Mouse (Mus musculus) hindbrain, postnatal 0 days (tissue): Measurements from ENCODE around the gene Gpc3. TPM values are rescaled to one million over a fixed set of nuclear protein-coding genes. Genes with fewer than 3 reads are reported as not detected.

Source experiments
- ATAC-seq: fragments of 200-750 bp; cut with Nextera tagmentation; 2 replicates; pipeline ENCODE4 v1.8.0; 2017; ENCODE audit warnings: mild to moderate bottlenecking, moderate TSS enrichment, moderate library complexity
- DNase-seq: peaks from one replicate; pipeline ENCODE4 v3.0.0-alpha.2; 2015; ENCODE audit warnings: low spot score
- H3K27ac ChIP-seq: fragments of 300-500 bp; sonication (generic); 2 replicates; pipeline ENCODE4 v1.5.1; 2014; ENCODE audit warnings: mild to moderate bottlenecking
- H3K27me3 ChIP-seq: fragments of 300-500 bp; sonication (generic); 2 replicates; pipeline ENCODE4 v1.6.1; 2014; ENCODE audit warnings: low read length, mixed read lengths; ENCODE audit not compliant: insufficient read depth
- H3K36me3 ChIP-seq: fragments of 300-500 bp; sonication (generic); 2 replicates; pipeline ENCODE4 v1.6.1; 2014; ENCODE audit warnings: low read length, mixed read lengths; ENCODE audit not compliant: insufficient read depth
- H3K4me1 ChIP-seq: fragments of 300-500 bp; sonication (generic); 2 replicates; pipeline ENCODE4 v1.6.1; 2014; ENCODE audit warnings: antibody characterized with exemption, low read length, mixed read lengths; ENCODE audit not compliant: insufficient read depth
- H3K4me2 ChIP-seq: fragments of 300-500 bp; sonication (generic); 2 replicates; pipeline ENCODE4 v1.6.1; 2014; ENCODE audit warnings: low read depth, mild to moderate bottlenecking, low read length, moderate library complexity, mixed read lengths
- H3K4me3 ChIP-seq: fragments of 300-500 bp; sonication (generic); 2 replicates; pipeline ENCODE4 v1.5.1; 2014; ENCODE audit warnings: low read length
- H3K9ac ChIP-seq: fragments of 300-500 bp; sonication (generic); replicated peaks from 2 replicates; pipeline ENCODE4 v1.6.1; 2014; ENCODE audit warnings: mild to moderate bottlenecking, low read length, moderate library complexity, mixed read lengths
- H3K9me3 ChIP-seq: fragments of 300-500 bp; sonication (generic); 2 replicates; pipeline ENCODE4 v1.6.1; 2016; ENCODE audit warnings: low read length, mixed read lengths
- CTCF ChIP-seq: IDR thresholded peaks from 2 replicates; pipeline ENCODE4 v1.5.1; 2016; ENCODE audit warnings: antibody characterized with exemption, control low read depth, low read depth
- WGBS: fragments of 180-500 bp; shearing (Covaris S2); extraction: QIAGEN DNeasy Blood & Tissue Kit; methylation state at CpG from one replicate; pipeline ENCODE4 v1.1.7; 2014; 5-methylcytosine and 5-hydroxymethylcytosine counted together
- polyA plus RNA-seq: library from polyadenylated mRNA; unstranded; fragments of >200 nt; fragmentation: Nextera tagmentation; extraction: Ambion mirVana; gene quantifications from 2 replicates; pipeline ENCODE4 v1.2.1, GENCODE M21; 2015
- total RNA-seq: library from RNA; depleted of rRNA; stranded (reverse); fragments of >200 nt; gene quantifications from 2 replicates; pipeline ENCODE4 v1.2.3, GENCODE M21; 2014; rRNA removed

The Gpc3 gene
- 15.6 and 33.3 TPM in 2 replicates for total RNA-seq
- 82.4 and 86.1 TPM in 2 replicates for polyA plus RNA-seq

DNA sequence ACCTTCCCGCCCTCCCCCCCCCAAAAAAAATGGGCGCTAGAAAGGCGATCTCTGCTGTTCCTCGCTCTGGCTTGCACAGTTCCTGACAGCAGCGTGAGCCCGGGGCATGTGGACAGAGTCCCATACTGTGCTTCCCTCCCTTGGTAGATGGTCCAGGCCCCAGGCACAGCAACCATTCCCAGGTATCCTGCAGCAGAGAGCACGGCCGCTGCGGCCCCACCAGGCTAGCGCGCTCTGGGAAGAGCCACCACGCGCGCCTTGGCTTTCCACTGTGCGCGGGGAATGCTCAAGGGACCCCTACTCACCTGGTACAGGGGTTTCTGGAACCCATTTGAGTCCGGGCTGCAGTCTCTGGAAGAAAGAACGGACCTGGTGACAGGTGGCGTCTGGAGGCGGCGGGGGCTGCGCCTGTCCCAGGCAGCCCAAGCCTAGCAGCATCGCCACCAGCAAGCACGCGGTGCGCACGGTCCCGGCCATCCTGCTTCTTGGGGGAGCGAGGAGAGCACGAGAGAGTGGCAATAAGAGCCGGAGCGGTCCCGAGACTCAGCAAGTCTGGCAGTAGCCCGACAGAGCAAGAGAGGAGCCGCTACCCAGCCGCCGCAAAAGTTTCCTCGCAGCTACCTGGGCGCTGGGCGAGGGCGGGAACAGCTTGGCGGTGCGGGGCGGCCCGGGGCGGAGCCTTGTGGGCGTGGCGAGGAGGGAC, at the start of gene Gpc3:
TSS of gene Gpc3 (minus strand) at position 623 of the 703 bp plus-strand sequence.
- no peaks in the 10 kb centered on the region for H3K36me3 ChIP-seq
- no peak for TF ChIP-seq CTCF
- WGBS = 29% methylated on average over 47 of the region's 48 CpGs
- H3K4me1 ChIP-seq = no peaks in the 10 kb centered on the region
- peak within 1 kb of the TSS; percentile 33 for H3K9ac ChIP-seq
- no peak for DNase-seq
- ATAC-seq = peak; percentile 92
- H3K4me3 ChIP-seq = peak within 1 kb of the TSS; percentile 47
- peak within 1 kb of the TSS; percentile 20; the same call in 1 of the 2 replicates for H3K27ac ChIP-seq
- no peaks in the 10 kb centered on the region for H3K9me3 ChIP-seq
- H3K4me2 ChIP-seq = peak within 1 kb of the TSS; percentile 70
- H3K27me3 ChIP-seq = no peaks in the 10 kb centered on the region

DNA sequence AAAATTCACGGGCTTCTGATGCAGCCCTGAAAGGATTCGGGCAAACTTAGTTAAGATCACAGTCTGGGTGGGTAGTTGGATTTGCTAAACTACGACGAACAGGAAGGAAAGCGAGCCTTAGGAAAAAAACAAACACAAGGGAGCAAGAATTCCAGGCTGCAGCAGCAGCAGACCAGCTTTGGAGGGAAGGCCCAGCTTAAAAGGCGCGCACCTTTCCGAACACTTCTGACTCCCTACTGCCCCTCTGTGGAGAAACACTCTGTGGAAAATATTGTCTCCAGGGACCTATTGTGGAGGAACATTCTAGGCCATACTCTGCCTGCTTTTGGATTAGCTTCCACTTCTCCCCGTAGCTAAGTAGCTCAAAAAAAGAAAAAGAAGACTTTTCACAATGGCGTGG, 38.2 kb upstream of the Gpc3 start:
- ATAC-seq = no peak
- no peak overlapping the region for H3K4me2 ChIP-seq
- WGBS = 40% methylated on average over 10 of the region's 10 CpGs
- H3K27ac ChIP-seq = no peak overlapping the region
- peak; percentile 71 for DNase-seq
- H3K27me3 ChIP-seq = no peaks in the 10 kb centered on the region
- TF ChIP-seq CTCF = peak; percentile 66
- H3K36me3 ChIP-seq = no peaks in the 10 kb centered on the region
- H3K4me3 ChIP-seq = no peak overlapping the region
- no peak overlapping the region for H3K9ac ChIP-seq
- H3K9me3 ChIP-seq = no peaks in the 10 kb centered on the region
- H3K4me1 ChIP-seq = no peaks in the 10 kb centered on the region

DNA sequence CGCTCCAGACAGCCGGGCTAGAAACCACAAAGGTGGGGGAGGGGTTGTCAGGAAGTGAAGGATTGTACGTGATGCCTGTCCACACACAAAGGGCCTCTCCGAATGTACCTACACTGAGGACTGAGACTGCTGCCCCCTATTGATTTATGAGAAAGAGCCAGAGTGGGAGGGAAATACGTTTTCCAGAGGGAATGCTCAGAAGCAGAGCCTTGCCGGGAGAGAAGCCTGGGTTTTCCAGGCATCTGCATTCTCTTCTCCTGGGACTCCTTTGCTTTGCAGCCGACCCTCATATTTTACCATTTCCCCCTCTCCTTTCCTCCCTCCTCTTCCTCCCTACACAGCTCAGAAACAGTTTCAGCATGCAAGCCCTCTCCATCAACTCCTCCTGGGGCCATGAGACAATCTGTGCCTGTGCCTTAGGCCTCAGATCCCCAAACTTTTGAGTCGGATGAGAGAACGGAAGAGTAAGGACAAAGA, 37.8 kb upstream of the Gpc3 start:
- Histone ChIP-seq H3K9me3 (no peaks in the 10 kb centered on the region), H3K4me1 (no peaks in the 10 kb centered on the region), H3K4me3 (no peak overlapping the region), H3K36me3 (no peaks in the 10 kb centered on the region), H3K9ac (no peak overlapping the region), H3K27ac (no peak overlapping the region), H3K27me3 (no peaks in the 10 kb centered on the region), H3K4me2 (no peak overlapping the region)
- WGBS = 33% methylated on average over 9 of the region's 9 CpGs
- ATAC-seq (no peak), DNase-seq (no peak)
- no peak for TF ChIP-seq CTCF

DNA sequence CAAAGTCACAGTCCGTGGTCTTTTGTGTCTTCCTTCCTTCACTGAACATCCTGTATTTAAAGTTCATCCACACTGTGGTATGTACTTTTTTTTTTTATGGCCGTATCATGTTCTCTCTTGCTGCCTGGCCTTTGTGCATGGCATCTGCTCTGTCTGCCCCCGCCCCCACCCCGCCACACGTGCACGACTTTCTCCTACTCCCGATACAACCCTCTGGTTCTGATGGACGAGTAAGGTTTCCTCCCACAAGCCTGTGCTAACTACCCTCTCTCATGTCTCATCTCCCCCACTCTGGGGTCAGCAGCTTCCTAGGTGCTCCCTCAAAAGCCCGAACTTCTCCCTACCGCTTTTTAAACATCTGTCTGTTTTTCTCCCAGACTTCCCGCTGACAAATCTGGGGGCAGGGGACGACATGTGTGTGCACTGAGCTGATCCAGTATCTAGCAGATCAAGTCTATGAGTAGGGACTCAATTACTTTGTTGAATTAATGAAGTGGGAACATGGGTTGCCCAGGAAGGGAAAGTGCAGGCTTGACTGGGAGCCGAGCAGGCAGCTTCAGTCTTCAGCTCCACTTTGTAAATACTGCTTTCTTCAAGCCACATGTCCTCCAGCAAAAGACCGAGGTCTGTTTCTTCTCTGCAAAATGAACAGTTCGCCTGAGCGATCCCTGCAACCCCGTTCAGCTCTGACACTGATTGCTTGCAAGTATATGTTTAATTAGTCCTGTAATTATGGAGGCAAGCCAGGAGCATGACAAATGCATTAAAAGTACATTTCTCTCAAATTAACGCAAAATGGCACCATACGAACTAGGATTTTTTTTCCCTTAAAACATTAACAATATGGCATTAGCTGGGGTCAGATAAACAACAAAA, 35.4 kb upstream of the Gpc3 start:
- no peaks in the 10 kb centered on the region for H3K4me1 ChIP-seq
- no peak for ATAC-seq
- TF ChIP-seq CTCF = no peak
- WGBS = 36% methylated on average over 19 of the region's 19 CpGs
- peak overlapping the region; percentile 33; the same call in 1 of the 2 replicates for H3K4me2 ChIP-seq
- no peaks in the 10 kb centered on the region for H3K36me3 ChIP-seq
- H3K4me3 ChIP-seq = no peak overlapping the region
- no peak overlapping the region for H3K9ac ChIP-seq
- no peak overlapping the region for H3K27ac ChIP-seq
- no peak for DNase-seq
- H3K9me3 ChIP-seq = no peaks in the 10 kb centered on the region
- no peaks in the 10 kb centered on the region for H3K27me3 ChIP-seq

DNA sequence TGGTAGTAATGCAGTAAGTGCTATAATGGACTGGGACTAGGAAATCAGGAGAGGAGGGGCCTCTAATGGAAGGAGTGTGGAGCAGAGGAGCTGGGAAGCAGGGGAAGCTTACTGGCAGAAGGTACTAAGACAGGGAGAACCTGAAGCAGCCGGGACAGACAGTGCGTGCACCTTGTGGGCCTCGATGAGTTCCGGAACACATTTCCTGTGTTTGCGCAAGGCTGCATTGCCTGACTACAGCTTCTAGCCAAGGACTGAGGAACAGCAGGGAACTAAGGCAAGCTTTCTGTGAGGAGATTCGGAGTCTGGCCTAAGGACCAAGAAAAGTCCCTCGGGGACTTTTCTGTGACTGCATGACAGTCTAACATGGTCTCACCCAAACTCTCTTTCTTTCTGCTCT, 30.6 kb upstream of the Gpc3 start:
- Histone ChIP-seq H3K4me1 (no peaks in the 10 kb centered on the region), H3K4me3 (no peak overlapping the region), H3K9me3 (no peaks in the 10 kb centered on the region), H3K4me2 (no peak overlapping the region), H3K27me3 (no peaks in the 10 kb centered on the region), H3K27ac (no peak overlapping the region), H3K36me3 (no peaks in the 10 kb centered on the region), H3K9ac (no peak overlapping the region)
- no peak for TF ChIP-seq CTCF
- 77% methylated on average over 7 of the region's 7 CpGs for WGBS
- DNase-seq = no peak
- ATAC-seq = no peak

DNA sequence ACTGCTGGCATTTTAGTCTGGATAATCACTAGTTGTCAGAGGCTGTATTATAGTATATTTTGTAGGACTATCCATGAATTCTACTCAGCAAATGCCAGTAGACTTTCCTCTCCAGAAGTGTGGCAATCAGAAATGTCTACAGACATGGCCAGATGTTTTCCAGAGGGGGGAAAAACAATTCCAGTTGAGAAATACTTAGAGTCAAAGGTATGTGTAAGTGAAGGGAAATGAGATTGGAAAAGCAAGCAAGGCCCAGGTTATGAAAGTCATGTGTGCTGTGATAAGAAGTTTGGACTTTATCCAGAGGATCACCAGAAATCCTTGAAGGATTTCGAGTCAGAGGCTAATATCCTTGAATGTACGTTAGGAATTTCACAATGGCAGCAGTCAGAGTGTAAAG, 29.6 kb upstream of the Gpc3 start:
- no peak overlapping the region for H3K4me3 ChIP-seq
- no peak overlapping the region for H3K27ac ChIP-seq
- no peaks in the 10 kb centered on the region for H3K27me3 ChIP-seq
- H3K4me2 ChIP-seq = no peak overlapping the region
- H3K4me1 ChIP-seq = no peaks in the 10 kb centered on the region
- no peak for DNase-seq
- no peak for ATAC-seq
- TF ChIP-seq CTCF = no peak
- H3K9me3 ChIP-seq = no peaks in the 10 kb centered on the region
- WGBS = 63% methylated on average over 2 of the region's 2 CpGs
- H3K9ac ChIP-seq = no peak overlapping the region
- no peaks in the 10 kb centered on the region for H3K36me3 ChIP-seq
